ENCODE assay signal across 11 mouse cellular contexts in the genomic region with DNA sequence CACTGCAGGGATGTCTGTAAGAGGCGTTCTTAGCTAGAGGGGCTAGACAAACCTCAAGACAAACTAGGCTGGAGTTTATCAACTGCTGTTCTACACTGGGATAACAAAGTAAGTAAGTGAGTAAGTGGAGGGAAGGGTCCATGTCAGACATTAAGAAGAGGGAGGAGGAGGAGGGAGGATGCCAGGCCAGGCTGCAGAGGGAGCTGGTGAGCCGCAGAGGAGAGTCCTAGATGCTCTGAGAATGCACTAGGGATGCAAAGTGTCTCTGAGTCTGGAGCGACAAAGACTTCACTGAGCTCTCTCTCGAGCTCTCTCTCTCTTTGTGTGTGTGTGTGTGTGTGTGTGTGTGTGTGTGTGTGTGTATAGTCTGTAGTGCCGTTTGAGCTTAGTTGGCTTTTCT. TPM values are rescaled to one million over a fixed set of nuclear protein-coding genes. Genes with fewer than 3 reads are reported as not detected.
DNase-seq lines count a peak whose midpoint lies in the region; ATAC-seq and TF ChIP-seq lines count a peak whose summit lies in the region.
"Had no signal": no experiment of that assay in that cellular context is flagged by ENCODE, and none has a peak within 500 bp of the region (broad histone marks: within the 10 kb centered on the region; RNA-seq: fewer than 3 reads in every experiment).

No protein-coding gene starts in this region.

- POLR2A ChIA-PET in Patski (lab: Charles Lee): interaction anchor here (0.6 to 0.7 kb wide), 2 partner anchors 98 to 359 kb away, joined by 3 read pairs; no protein-coding TSS in a partner anchor

- no peak overlapping the region for H3K27ac ChIP-seq in neural tube, embryonic 11.5 days (ENCODE audit: low read depth, low read length)
- H3K27ac ChIP-seq in forebrain, embryonic 10.5 days: no peak overlapping the region
- H3K27ac ChIP-seq: embryonic facial prominence, embryonic 15.5 days had no signal

- peak; percentile 48 for TF ChIP-seq CTCF in Patski (IDR thresholded peaks at IDR 0.05)

- no peak overlapping the region for H3K9ac ChIP-seq in neural tube, embryonic 11.5 days (ENCODE audit: low read length)
- H3K9ac ChIP-seq: embryonic facial prominence, embryonic 15.5 days had no signal

- H3K36me3 ChIP-seq in neural tube, embryonic 11.5 days (ENCODE audit: control insufficient read depth, insufficient read depth, low read length): no peaks in the 10 kb centered on the region
- no peaks in the 10 kb centered on the region for H3K36me3 ChIP-seq in forebrain, embryonic 10.5 days (replicated peaks)
- H3K36me3 ChIP-seq: embryonic facial prominence, embryonic 15.5 days had no signal

- no peak overlapping the region for H3K4me3 ChIP-seq in neural tube, embryonic 11.5 days (ENCODE audit: low read depth, low read length)
- no peak overlapping the region for H3K4me3 ChIP-seq in forebrain, embryonic 10.5 days
- H3K4me3 ChIP-seq: embryonic facial prominence, embryonic 15.5 days; myocyte had no signal

- intact Hi-C loops in left cerebral cortex, postnatal 25 days (cut with DNase I): no loop called here
- intact Hi-C loops in left cerebral cortex, postnatal 36 days (cut with DNase I): no loop called here

- WGBS in neural tube, embryonic 11.5 days: 19% methylated on average over 5 of the region's 5 CpGs
- WGBS in forebrain, embryonic 10.5 days: 9% methylated on average over 5 of the region's 5 CpGs

- no peaks in the 10 kb centered on the region for H3K9me3 ChIP-seq in neural tube, embryonic 11.5 days (ENCODE audit: control insufficient read depth, low read length)
- H3K9me3 ChIP-seq in forebrain, embryonic 10.5 days: no peaks in the 10 kb centered on the region
- H3K9me3 ChIP-seq: embryonic facial prominence, embryonic 15.5 days had no signal

- in situ Hi-C loops in Patski (cut with MboI; ENCODE audit: low pct_unique_long_range_greater_than_20kb): no loop called here

- peak; percentile 81 for DNase-seq in embryo, embryonic 10 days (ENCODE audit: low spot score)
- DNase-seq in embryo, embryonic 9.5 days (ENCODE audit: extremely low spot score): no peak
- DNase-seq in left cerebral cortex, postnatal 25 days (ENCODE audit: low spot score in 2 of 2): peak; percentile 31 to 37
- no peak for DNase-seq in left cerebral cortex, postnatal 36 days (ENCODE audit: low spot score in 2 of 2)
- DNase-seq in Patski (ENCODE audit: low read depth, low spot score): no peak
- DNase-seq in neural tube, embryonic 11.5 days (ENCODE audit: low spot score): peak; percentile 59
- DNase-seq in cerebellum, adult 18-20 months: no peak
- DNase-seq in forebrain, embryonic 10.5 days (ENCODE audit: extremely low spot score, low spot score): no peak
- DNase-seq: layer of hippocampus, adult 9-11 months had no signal

- CTCF ChIA-PET in Patski (lab: Charles Lee): interaction anchor here (1.2 kb wide), 1 partner anchor 77 kb away, joined by 3 read pairs; no protein-coding TSS in a partner anchor

- H3K4me2 ChIP-seq in neural tube, embryonic 11.5 days (ENCODE audit: low read depth): no peak overlapping the region
- H3K4me2 ChIP-seq: embryonic facial prominence, embryonic 15.5 days had no signal

- no peaks in the 10 kb centered on the region for H3K27me3 ChIP-seq in Patski
- H3K27me3 ChIP-seq in neural tube, embryonic 11.5 days (ENCODE audit: control insufficient read depth, insufficient read depth, low read length): no peaks in the 10 kb centered on the region
- peaks cover 9% of the 10 kb centered on the region for H3K27me3 ChIP-seq in forebrain, embryonic 10.5 days (ENCODE audit: poor library complexity, severe bottlenecking)
- H3K27me3 ChIP-seq: embryonic facial prominence, embryonic 15.5 days had no signal

- H3K4me1 ChIP-seq in neural tube, embryonic 11.5 days (ENCODE audit: control insufficient read depth, insufficient read depth, low read length): peaks cover 13% of the 10 kb centered on the region
- peaks cover 36% of the 10 kb centered on the region for H3K4me1 ChIP-seq in forebrain, embryonic 10.5 days
- H3K4me1 ChIP-seq: embryonic facial prominence, embryonic 15.5 days had no signal

- no peak for ATAC-seq in Patski
- no peak for ATAC-seq in neural tube, embryonic 11.5 days (ENCODE audit: insufficient read depth, low FRiP score, low TSS enrichment)

RNA-seq across cellular contexts. Expression of a gene that starts 9.7 kb away (rescaled TPM):
- total RNA-seq in left cerebral cortex, postnatal 25 days (2021): under 1 TPM; 0.57 to 0.94 TPM
- under 1 TPM; 0.52 to 0.88 TPM for total RNA-seq in left cerebral cortex, postnatal 36 days (2021)
- 0.10 TPM for polyA plus RNA-seq in Patski (2021)
- polyA plus RNA-seq in neural tube, embryonic 11.5 days (2014; fragmentation: Nextera tagmentation; extraction: Ambion mirVana): 32.3 and 39.7 TPM in 2 replicates
- polyA plus RNA-seq in forebrain, embryonic 10.5 days (2016; fragmentation: Nextera tagmentation; extraction: Ambion mirVana): 40.4 and 46.9 TPM in 2 replicates

RNA-seq across cellular contexts. Expression of a gene that starts 35.6 kb away (rescaled TPM):
- total RNA-seq in left cerebral cortex, postnatal 25 days (2021): 10 to 100 TPM; 72.0 to 74.4 TPM
- 10 to 100 TPM; 73.6 to 79.8 TPM for total RNA-seq in left cerebral cortex, postnatal 36 days (2021)
- polyA plus RNA-seq in Patski (2021): 23.7 TPM
- 23.1 and 24.6 TPM in 2 replicates for polyA plus RNA-seq in neural tube, embryonic 11.5 days (2014; fragmentation: Nextera tagmentation; extraction: Ambion mirVana)
- polyA plus RNA-seq in forebrain, embryonic 10.5 days (2016; fragmentation: Nextera tagmentation; extraction: Ambion mirVana): 21.0 and 21.5 TPM in 2 replicates

RNA-seq across cellular contexts. Expression of a gene that starts 35.8 kb away (rescaled TPM):
- 10 to 100 TPM; 59.7 to 61.3 TPM for total RNA-seq in left cerebral cortex, postnatal 25 days (2021)
- 10 to 100 TPM; 55.1 to 60.7 TPM for total RNA-seq in left cerebral cortex, postnatal 36 days (2021)
- polyA plus RNA-seq in Patski (2021): 69.4 TPM
- 150 and 161 TPM in 2 replicates for polyA plus RNA-seq in neural tube, embryonic 11.5 days (2014; fragmentation: Nextera tagmentation; extraction: Ambion mirVana)
- 136 and 137 TPM in 2 replicates for polyA plus RNA-seq in forebrain, embryonic 10.5 days (2016; fragmentation: Nextera tagmentation; extraction: Ambion mirVana)

Comparison
In these comparisons a context has a peak if more than half of its experiments do, and no peak if none do; other contexts are left out.
1. DNase-seq: peak in embryo, embryonic 10 days (single experiment), left cerebral cortex, postnatal 25 days (2 of 2) and neural tube, embryonic 11.5 days (single experiment); none in embryo, embryonic 9.5 days (single experiment), left cerebral cortex, postnatal 36 days (0 of 2), Patski (single experiment), cerebellum, adult 18-20 months (0 of 2) and forebrain, embryonic 10.5 days (single experiment).
2. RNA of a gene that starts 9.7 kb away (polyA plus RNA-seq): 40.4 to 46.9 TPM in forebrain, embryonic 10.5 days and 32.3 to 39.7 TPM in neural tube, embryonic 11.5 days; 0.10 TPM in Patski (single experiment); every median in the first group is over 10 times any median in the second.